Mouse (Mus musculus) liver, embryonic 16.5 days (tissue): ENCODE measurements around the gene Slc7a7. TPM values are rescaled to one million over a fixed set of nuclear protein-coding genes. Genes with fewer than 3 reads are reported as not detected.

Experiments used
- ATAC-seq: fragments of 200-750 bp; cut with Nextera tagmentation; 2 replicates; pipeline ENCODE4 v1.8.0; 2017; ENCODE audit warnings: low read depth, mild to moderate bottlenecking, moderate number of reproducible peaks, moderate library complexity
- H3K27ac ChIP-seq: fragments of 300-500 bp; sonication (generic); 2 replicates; pipeline ENCODE4 v1.5.1; 2014; ENCODE audit warnings: mild to moderate bottlenecking, low read length
- H3K27me3 ChIP-seq: fragments of 300-500 bp; sonication (generic); 2 replicates; pipeline ENCODE4 v1.6.1; 2014; ENCODE audit warnings: low read depth, low read length, mixed read lengths; ENCODE audit not compliant: control insufficient read depth, insufficient read depth
- H3K36me3 ChIP-seq: fragments of 300-500 bp; sonication (generic); 2 replicates; pipeline ENCODE4 v1.6.1; 2014; ENCODE audit warnings: mild to moderate bottlenecking; ENCODE audit not compliant: control insufficient read depth, insufficient read depth
- H3K4me1 ChIP-seq: fragments of 300-500 bp; sonication (generic); 2 replicates; pipeline ENCODE4 v1.6.1; 2014; ENCODE audit warnings: low read depth, low read length, mixed read lengths; ENCODE audit not compliant: control insufficient read depth
- H3K4me2 ChIP-seq: fragments of 300-500 bp; sonication (generic); 2 replicates; pipeline ENCODE4 v1.6.1; 2014; ENCODE audit warnings: low read depth, low read length, mixed read lengths
- H3K4me3 ChIP-seq: fragments of 300-500 bp; sonication (generic); 2 replicates; pipeline ENCODE4 v1.5.1; 2014; ENCODE audit warnings: low read depth, mild to moderate bottlenecking, low read length
- H3K9ac ChIP-seq: fragments of 300-500 bp; sonication (generic); 2 replicates; pipeline ENCODE4 v1.6.1; 2014; ENCODE audit warnings: low read depth, low read length
- H3K9me3 ChIP-seq: fragments of 300-500 bp; sonication (generic); replicated peaks from 2 replicates; pipeline ENCODE4 v1.6.1; 2016; ENCODE audit warnings: low read length; ENCODE audit not compliant: control insufficient read depth
- WGBS: fragments of 180-500 bp; shearing (Covaris S2); extraction: QIAGEN DNeasy Blood & Tissue Kit; methylation state at CpG from one replicate; pipeline ENCODE4 v1.1.7; 2014; ENCODE audit not compliant: insufficient replicate concordance; 5-methylcytosine and 5-hydroxymethylcytosine counted together
- polyA plus RNA-seq: library from polyadenylated mRNA; unstranded; fragments of >200 nt; fragmentation: Nextera tagmentation; extraction: Ambion mirVana; gene quantifications from 2 replicates; pipeline ENCODE4 v1.2.1, GENCODE M21; 2015

Gene Slc7a7
- polyA plus RNA-seq, 1 experiment from 2014 or later, result 10.5 TPM

DNA sequence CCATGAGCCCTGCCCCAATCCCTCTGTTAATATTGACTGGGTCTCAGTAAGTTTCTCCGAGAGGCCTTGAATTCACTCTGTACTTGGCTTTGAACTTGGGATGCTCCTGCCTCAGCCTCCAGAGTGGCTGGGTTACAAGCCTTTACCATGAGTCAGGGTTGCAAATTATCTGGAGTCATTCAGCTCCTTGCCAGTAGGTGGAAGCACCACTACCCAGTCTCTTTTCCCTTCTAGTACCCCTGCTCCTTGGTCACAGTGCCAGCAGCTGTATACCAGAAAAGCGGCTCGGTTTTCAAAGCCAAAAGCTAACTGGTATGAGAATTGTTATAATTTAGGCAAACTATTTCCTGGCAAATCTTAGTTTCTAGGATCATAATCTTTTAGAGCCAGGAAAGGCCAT, 41.7 kb downstream of the Slc7a7 start:
- Histone ChIP-seq H3K9me3 (no peaks in the 10 kb centered on the region), H3K4me1 (peaks cover 7% of the 10 kb centered on the region; the same call in 1 of the 2 replicates), H3K9ac (no peak overlapping the region), H3K4me2 (no peak overlapping the region), H3K36me3 (peaks cover 5% of the 10 kb centered on the region; the same call in 1 of the 2 replicates), H3K27ac (no peak overlapping the region), H3K27me3 (no peaks in the 10 kb centered on the region), H3K4me3 (no peak overlapping the region)
- ATAC-seq, result no peak
- 41% methylated on average over 3 of the region's 3 CpGs for WGBS

DNA sequence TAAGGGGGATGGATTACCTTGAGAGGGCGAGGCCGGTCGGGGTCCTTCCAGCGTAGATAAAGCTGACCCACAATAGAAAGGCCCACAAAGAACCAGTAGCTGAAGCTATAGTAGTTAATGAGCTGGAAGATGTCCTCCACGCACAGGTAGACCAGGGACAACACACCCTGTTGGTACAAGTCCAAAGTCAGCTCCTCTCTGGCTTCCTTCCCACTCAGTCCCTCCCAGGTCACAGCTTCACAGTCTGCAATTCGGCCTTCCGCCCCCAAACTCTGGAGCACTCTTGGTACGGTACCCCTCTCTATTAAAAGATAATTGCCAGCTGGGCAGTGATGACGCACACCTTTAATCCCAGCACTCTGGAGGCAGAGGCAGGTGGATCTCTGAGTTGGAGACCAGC, 44.7 kb downstream of the Slc7a7 start:
- Histone ChIP-seq H3K4me1 (no peaks in the 10 kb centered on the region), H3K27me3 (no peaks in the 10 kb centered on the region), H3K9me3 (no peaks in the 10 kb centered on the region), H3K4me3 (no peak overlapping the region), H3K36me3 (peaks cover 27% of the 10 kb centered on the region), H3K4me2 (no peak overlapping the region), H3K27ac (no peak overlapping the region), H3K9ac (no peak overlapping the region)
- whole genome bisulfite sequencing, result 79% methylated on average over 9 of the region's 9 CpGs
- no peak; the same call in 1 of the 2 replicates for ATAC-seq

DNA sequence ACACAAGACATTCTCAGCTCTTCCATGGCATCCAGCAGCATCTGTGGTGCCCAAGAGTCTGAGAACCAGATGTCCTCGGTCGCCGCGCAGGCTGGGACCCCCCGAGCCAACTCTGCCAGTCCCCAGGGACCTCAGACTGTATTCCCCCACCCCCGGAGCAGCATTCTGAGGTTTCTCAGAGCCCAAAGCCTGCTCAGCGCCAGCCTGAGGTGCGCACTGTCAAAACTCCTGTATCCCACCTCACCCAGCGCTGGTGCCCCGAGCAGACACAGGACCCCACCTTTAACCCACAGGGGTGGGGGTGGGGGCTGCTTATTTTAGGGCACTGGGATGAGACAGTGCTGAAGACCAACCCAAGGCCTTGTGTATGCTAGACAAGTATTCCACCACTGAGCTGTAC, 46.1 kb downstream of the Slc7a7 start:
- Histone ChIP-seq H3K4me2 (no peak overlapping the region), H3K27ac (no peak overlapping the region), H3K9me3 (no peaks in the 10 kb centered on the region), H3K9ac (no peak overlapping the region), H3K36me3 (peaks cover 30% of the 10 kb centered on the region), H3K4me3 (no peak overlapping the region), H3K27me3 (no peaks in the 10 kb centered on the region), H3K4me1 (no peaks in the 10 kb centered on the region)
- no peak for ATAC-seq
- WGBS, result 88% methylated on average over 10 of the region's 10 CpGs

DNA sequence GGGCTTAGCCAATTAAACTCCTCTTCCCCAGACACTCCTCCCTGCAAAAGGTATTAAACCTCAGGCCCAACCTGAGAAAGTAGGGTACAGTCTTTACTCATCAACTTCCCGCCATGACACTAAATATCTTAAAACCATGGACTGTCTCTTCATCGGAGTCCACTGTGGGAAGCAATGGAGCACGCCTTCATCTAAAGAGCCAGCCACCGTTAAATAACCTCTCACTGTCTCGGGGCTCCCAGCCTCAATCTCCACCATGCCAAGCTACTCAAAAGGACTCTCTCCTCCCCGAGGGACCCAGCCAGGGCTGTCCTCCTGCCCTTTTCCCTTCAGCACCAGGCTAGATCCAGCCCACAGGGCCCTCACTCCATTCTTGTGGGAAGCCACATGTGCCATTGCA, 47.0 kb downstream of the Slc7a7 start:
- H3K4me2 ChIP-seq, result no peak overlapping the region
- H3K27ac ChIP-seq, result no peak overlapping the region
- WGBS, result 87% methylated on average over 6 of the region's 6 CpGs
- H3K4me1 ChIP-seq, result no peaks in the 10 kb centered on the region
- H3K27me3 ChIP-seq, result no peaks in the 10 kb centered on the region
- peaks cover 30% of the 10 kb centered on the region for H3K36me3 ChIP-seq
- no peaks in the 10 kb centered on the region for H3K9me3 ChIP-seq
- ATAC-seq, result no peak
- no peak overlapping the region for H3K9ac ChIP-seq
- H3K4me3 ChIP-seq, result no peak overlapping the region

DNA sequence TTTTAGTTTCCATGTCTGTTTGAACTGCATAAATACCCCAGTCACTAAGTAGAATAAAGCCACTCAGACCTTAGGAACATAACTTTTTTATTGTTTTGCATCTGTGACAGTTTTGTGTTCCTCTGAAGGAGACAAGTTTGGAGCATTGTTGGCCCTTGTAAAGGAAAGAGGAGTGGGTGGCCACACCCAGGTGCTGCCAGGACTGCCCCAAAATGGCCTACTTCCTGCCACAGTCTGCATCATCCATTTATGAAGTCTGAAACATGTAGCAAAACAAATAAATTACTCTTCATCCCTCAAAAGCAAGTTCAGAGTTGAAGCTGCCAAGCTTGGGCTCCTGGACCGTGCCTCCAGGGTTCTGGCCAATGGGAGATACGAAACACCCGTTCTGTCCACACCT, 48.2 kb downstream of the Slc7a7 start:
- H3K4me2 ChIP-seq, result no peak overlapping the region
- H3K4me1 ChIP-seq, result no peaks in the 10 kb centered on the region
- H3K9ac ChIP-seq, result no peak overlapping the region
- whole genome bisulfite sequencing, result 83% methylated on average over 3 of the region's 3 CpGs
- no peak for ATAC-seq
- H3K36me3 ChIP-seq, result peaks cover 30% of the 10 kb centered on the region
- no peak overlapping the region for H3K27ac ChIP-seq
- no peaks in the 10 kb centered on the region for H3K9me3 ChIP-seq
- no peaks in the 10 kb centered on the region for H3K27me3 ChIP-seq
- no peak overlapping the region for H3K4me3 ChIP-seq

DNA sequence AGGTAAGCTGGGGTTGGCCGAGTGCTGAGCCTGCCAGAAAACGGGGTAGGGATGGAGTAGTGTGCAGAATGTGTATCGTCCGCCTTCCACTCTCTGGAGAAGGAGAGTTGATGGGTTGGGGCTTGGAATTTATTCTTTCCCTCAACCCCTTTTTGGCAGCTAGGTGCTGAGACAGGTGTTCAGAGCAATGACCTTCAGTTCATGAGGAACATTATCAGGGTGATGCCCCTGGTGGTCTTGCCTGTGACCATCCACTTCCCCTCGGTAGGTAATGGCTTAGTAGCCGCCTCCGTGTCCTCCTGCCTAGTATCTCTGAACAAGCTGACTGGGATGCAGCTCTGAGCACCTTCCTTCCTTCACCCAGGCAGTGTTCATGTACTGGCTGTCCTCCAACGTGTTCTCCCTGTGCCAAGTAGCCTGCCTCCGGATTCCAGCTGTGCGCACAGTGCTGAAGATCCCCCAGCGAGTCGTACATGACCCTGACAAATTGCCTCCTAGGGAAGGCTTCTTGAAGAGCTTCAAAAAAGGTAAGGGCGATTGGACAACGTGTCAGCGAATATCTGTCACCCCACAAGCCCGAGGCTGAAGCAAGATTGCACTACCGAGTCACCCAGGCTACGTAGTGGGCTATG, 50.0 kb downstream of the Slc7a7 start:
- ATAC-seq, result no peak
- H3K4me1 ChIP-seq, result no peaks in the 10 kb centered on the region
- peaks cover 30% of the 10 kb centered on the region for H3K36me3 ChIP-seq
- no peak overlapping the region for H3K4me3 ChIP-seq
- H3K27me3 ChIP-seq, result no peaks in the 10 kb centered on the region
- H3K9ac ChIP-seq, result no peak overlapping the region
- H3K27ac ChIP-seq, result no peak overlapping the region
- WGBS, result 84% methylated on average over 18 of the region's 18 CpGs
- no peaks in the 10 kb centered on the region for H3K9me3 ChIP-seq
- H3K4me2 ChIP-seq, result no peak overlapping the region

DNA sequence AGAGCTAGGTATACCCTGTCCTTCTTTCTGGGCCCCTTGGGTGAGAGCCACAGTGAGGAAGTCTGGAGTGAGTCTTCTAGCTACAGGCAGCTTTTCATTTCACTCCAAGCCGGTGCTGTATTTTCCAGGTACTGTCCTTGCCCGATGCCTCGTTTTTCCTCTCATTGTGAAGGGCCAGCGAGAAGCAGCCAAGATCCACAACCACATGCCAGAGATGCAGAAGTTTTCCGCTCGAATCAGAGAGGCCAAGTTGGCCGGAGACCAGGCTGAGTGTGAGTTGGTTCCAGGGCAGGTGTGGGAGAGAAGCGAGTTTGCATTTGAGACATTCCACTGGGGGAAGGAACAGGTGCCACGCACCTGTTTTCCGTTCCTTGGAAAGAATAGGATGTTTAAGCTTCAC, 51.0 kb downstream of the Slc7a7 start:
- ATAC-seq, result no peak
- peaks cover 27% of the 10 kb centered on the region for H3K36me3 ChIP-seq

DNA sequence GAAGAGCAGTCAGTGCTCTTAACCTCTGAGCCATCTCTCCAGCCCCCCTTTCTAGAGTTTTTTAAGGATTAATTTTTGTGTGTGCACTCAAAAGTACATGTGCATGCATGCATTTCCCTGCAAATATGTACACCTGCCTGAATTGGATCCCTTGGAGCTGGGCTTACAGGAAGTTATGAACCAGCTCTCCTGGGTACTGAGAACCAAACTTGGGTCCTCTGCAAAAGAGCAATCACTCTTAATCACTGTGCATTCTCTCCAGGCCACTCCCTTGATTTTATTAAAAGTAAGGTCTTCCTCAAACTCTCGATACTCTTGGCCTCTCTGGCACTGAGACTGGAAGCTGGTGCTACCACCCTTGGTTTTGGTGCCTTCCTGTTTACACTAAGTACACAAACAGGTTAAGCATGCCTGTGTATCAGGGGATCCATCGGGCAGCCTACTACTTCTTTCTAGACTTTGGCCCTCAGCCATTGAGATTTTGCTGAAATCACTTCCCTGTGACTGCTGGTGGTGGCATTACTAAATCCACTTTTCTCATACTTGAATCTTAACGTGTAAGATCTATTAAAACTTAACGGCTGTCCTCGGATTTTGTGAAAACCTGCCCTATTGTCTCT, 52.4 kb downstream of the Slc7a7 start:
- peaks cover 19% of the 10 kb centered on the region for H3K36me3 ChIP-seq
- H3K4me1 ChIP-seq, result peaks cover 7% of the 10 kb centered on the region
- H3K9me3 ChIP-seq, result no peaks in the 10 kb centered on the region
- no peak for ATAC-seq
- 73% methylated on average over 5 of the region's 5 CpGs for WGBS
- no peak overlapping the region for H3K4me2 ChIP-seq
- no peak overlapping the region for H3K9ac ChIP-seq
- H3K27me3 ChIP-seq, result no peaks in the 10 kb centered on the region
- H3K4me3 ChIP-seq, result no peak overlapping the region
- H3K27ac ChIP-seq, result no peak overlapping the region

More for the DNA sequence above, 51.0 kb downstream of the Slc7a7 start:
- no peak overlapping the region for H3K4me2 ChIP-seq
- no peaks in the 10 kb centered on the region for H3K27me3 ChIP-seq
- peaks cover 6% of the 10 kb centered on the region for H3K4me1 ChIP-seq
- no peak overlapping the region for H3K4me3 ChIP-seq
- no peaks in the 10 kb centered on the region for H3K9me3 ChIP-seq
- H3K27ac ChIP-seq, result no peak overlapping the region
- WGBS, result 90% methylated on average over 10 of the region's 10 CpGs
- H3K9ac ChIP-seq, result no peak overlapping the region

DNA sequence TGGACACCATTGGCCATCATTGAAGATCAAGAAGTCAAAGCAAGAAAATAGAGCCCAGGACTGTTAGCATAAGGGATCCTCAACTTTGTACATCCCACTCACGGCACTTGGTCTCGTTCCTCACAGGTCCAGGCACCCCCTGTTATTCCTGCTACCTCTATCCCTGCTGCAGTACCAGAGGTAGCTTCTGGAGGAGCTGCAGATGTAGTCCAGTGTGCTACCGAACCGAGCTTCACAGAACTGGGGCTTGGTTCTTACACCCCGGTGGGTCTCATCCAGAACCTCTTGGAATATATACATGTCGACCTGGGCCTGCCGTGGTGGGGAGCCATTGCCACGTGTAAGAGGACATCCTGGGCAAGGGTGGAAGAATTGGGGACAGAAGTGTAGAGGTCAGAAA, 54.4 kb downstream of the Slc7a7 start:
- Histone ChIP-seq H3K36me3 (peaks cover 4% of the 10 kb centered on the region), H3K27ac (no peak overlapping the region), H3K4me1 (peaks cover 7% of the 10 kb centered on the region), H3K9me3 (no peaks in the 10 kb centered on the region), H3K27me3 (no peaks in the 10 kb centered on the region), H3K4me3 (no peak overlapping the region), H3K9ac (no peak overlapping the region), H3K4me2 (no peak overlapping the region)
- ATAC-seq, result no peak
- 85% methylated on average over 8 of the region's 8 CpGs for WGBS
